Mouse (Mus musculus) layer of hippocampus, adult 2 months (tissue): Measurements from ENCODE around the gene Slc4a3. TPM values are rescaled to one million over a fixed set of nuclear protein-coding genes. Genes with fewer than 3 reads are reported as not detected.

Experiments
- DNase-seq, 2 experiments: peaks; one replicate each; pipeline ENCODE4 v3.0.0; 2022; ENCODE audit warnings: low spot score in 2 of 2
- H3K27ac ChIP-seq: fragments of 200-600 bp; 2 replicates; pipeline ENCODE4 v1.8.1; 2022
- H3K4me3 ChIP-seq: fragments of 200-600 bp; 2 replicates; pipeline ENCODE4 v1.8.1; 2022; ENCODE audit warnings: mild to moderate bottlenecking
- CTCF ChIP-seq: fragments of 200-600 bp; conservative IDR thresholded peaks from 2 replicates; pipeline ENCODE4 v1.8.1; 2022; ENCODE audit warnings: antibody characterized with exemption, mild to moderate bottlenecking, moderate library complexity
- long read RNA-seq, 2 experiments: library from polyadenylated mRNA; stranded (forward); transcript quantifications; one replicate each; pipeline ENCODE4 v2.0.0; 2021; ENCODE audit warnings: borderline mapping rate in 2 of 2
- total RNA-seq, 2 experiments: library from RNA; stranded (reverse); gene quantifications; 2 replicates each; pipeline ENCODE4 v1.2.3; 2021

The Slc4a3 gene
- 100 to 1,000 TPM; 106 to 110 TPM for total RNA-seq
- long read RNA-seq, experiment 1, full-length matches to known transcripts: 4 of 122 reads
- long read RNA-seq, experiment 1, partial matches to known transcripts: 63 of 122 reads
- long read RNA-seq, experiment 1, other reads (novel, unspliced or antisense): 55 of 122 reads
- long read RNA-seq, experiment 2, full-length matches to known transcripts: 9 of 158 reads
- long read RNA-seq, experiment 2, partial matches to known transcripts: 73 of 158 reads
- long read RNA-seq, experiment 2, other reads (novel, unspliced or antisense): 76 of 158 reads

- H3K27ac ChIP-seq: peak within 1 kb of the TSS; percentile 97
- TF ChIP-seq CTCF: peak; percentile 63
- DNase-seq: peak; percentile 47 to 51
- H3K4me3 ChIP-seq: peak within 1 kb of the TSS; percentile 66
These were observed at the start of gene Slc4a3 for GRCm38 (mm10) chr1:75545965-75546956. Gene Slc4a3 (plus strand): TSS chr1:75546266.

GRCm38 (mm10) chr1:75498897-75499296, 47.2 kb upstream of the Slc4a3 start:
- Histone ChIP-seq H3K4me3 (no peak overlapping the region), H3K27ac (no peak overlapping the region)
- no peak for TF ChIP-seq CTCF
- no peak for DNase-seq

GRCm38 (mm10) chr1:75499441-75499840, 46.6 kb upstream of the Slc4a3 start:
- H3K4me3 ChIP-seq: no peak overlapping the region
- peak; percentile 21; the same call in 1 of the 2 replicates for TF ChIP-seq CTCF
- H3K27ac ChIP-seq: no peak overlapping the region
- no peak for DNase-seq

GRCm38 (mm10) chr1:75501905-75502304, 44.2 kb upstream of the Slc4a3 start:
- no peak for TF ChIP-seq CTCF
- no peak for DNase-seq
- no peak overlapping the region for H3K27ac ChIP-seq
- H3K4me3 ChIP-seq: no peak overlapping the region

- DNase-seq: no peak
- no peak for TF ChIP-seq CTCF
- Histone ChIP-seq H3K27ac (no peak overlapping the region), H3K4me3 (no peak overlapping the region)
These were observed 43.0 kb upstream of the Slc4a3 start for GRCm38 (mm10) chr1:75502945-75503650.

GRCm38 (mm10) chr1:75503651-75503980, 42.5 kb upstream of the Slc4a3 start:
- TF ChIP-seq CTCF: no peak

GRCm38 (mm10) chr1:75504256-75505045, 41.6 kb upstream of the Slc4a3 start:
- peak; percentile 65 to 74 for DNase-seq
- peak overlapping the region; percentile 94 for H3K27ac ChIP-seq
- no peak for TF ChIP-seq CTCF
- H3K4me3 ChIP-seq: peak overlapping the region; percentile 84

More at GRCm38 (mm10) chr1:75503651-75503980, 42.5 kb upstream of the Slc4a3 start:
- Histone ChIP-seq H3K27ac (no peak overlapping the region), H3K4me3 (no peak overlapping the region)
- no peak for DNase-seq

- H3K27ac ChIP-seq: peak overlapping the region; percentile 94
- H3K4me3 ChIP-seq: peak overlapping the region; percentile 84
- DNase-seq: peak; percentile 72
- TF ChIP-seq CTCF: no peak
These were observed 40.7 kb upstream of the Slc4a3 start for GRCm38 (mm10) chr1:75505159-75505955.

- DNase-seq: peak in 1 of 2 experiments; percentile 49
- peak within 1 kb of the TSS; percentile 84 for H3K4me3 ChIP-seq
- no peak for TF ChIP-seq CTCF
- peak within 1 kb of the TSS; percentile 94 for H3K27ac ChIP-seq
These were observed 39.9 kb upstream of the Slc4a3 start, which contains the start of gene Obsl1 for GRCm38 (mm10) chr1:75505956-75506831. Gene Obsl1 (minus strand): TSS chr1:75506452.

- Histone ChIP-seq H3K4me3 (peak within 1 kb of the TSS; percentile 84), H3K27ac (peak within 1 kb of the TSS; percentile 94)
- no peak for DNase-seq
- TF ChIP-seq CTCF: no peak
These were observed 39.1 kb upstream of the Slc4a3 start, which contains the start of gene Inha for GRCm38 (mm10) chr1:75507006-75507405. Gene Inha (plus strand): TSS chr1:75507077.
